ENCODE assay signal across 8 mouse cellular contexts in genomic region chr2:152739031-152739841, GRCm38 (mm10). TPM values are rescaled to one million over a fixed set of nuclear protein-coding genes. Genes with fewer than 3 reads are reported as not detected.
DNase-seq lines count a peak whose midpoint lies in the region; ATAC-seq and TF ChIP-seq lines count a peak whose summit lies in the region.

No protein-coding gene starts in this region.

- H3K27me3 ChIP-seq in hindbrain, embryonic 14.5 days (ENCODE audit: control insufficient read depth, insufficient read depth, low read length), result no peaks in the 10 kb centered on the region
- 0 out of 2 replicates have a peak, but pooled peaks cover 5% of the 10 kb centered on the region for H3K27me3 ChIP-seq in midbrain, embryonic 15.5 days (replicated peaks)

- peak; percentile 19 for ATAC-seq in hindbrain, embryonic 14.5 days (ENCODE audit: low FRiP score)
- 0 out of 2 replicates have a peak, but pooled peaks have one; percentile 8 for ATAC-seq in midbrain, embryonic 15.5 days (replicated peaks)

- no peak for TF ChIP-seq CTCF in layer of hippocampus, adult 2 months (conservative IDR thresholded peaks at IDR 0.05)

- WGBS in hindbrain, embryonic 14.5 days, result 1% methylated on average over 33 of the region's 36 CpGs
- WGBS in midbrain, embryonic 15.5 days, result 1% methylated on average over 34 of the region's 36 CpGs

- H3K36me3 ChIP-seq in hindbrain, embryonic 14.5 days (replicated peaks; ENCODE audit: control insufficient read depth, insufficient read depth), result no peaks in the 10 kb centered on the region
- H3K36me3 ChIP-seq in midbrain, embryonic 15.5 days (replicated peaks), result no peaks in the 10 kb centered on the region

- H3K4me1 ChIP-seq in hindbrain, embryonic 14.5 days (replicated peaks; ENCODE audit: control insufficient read depth, insufficient read depth, low read length), result peaks cover 47% of the 10 kb centered on the region
- H3K4me1 ChIP-seq in midbrain, embryonic 15.5 days, result peaks cover 48% of the 10 kb centered on the region

- H3K4me3 ChIP-seq in layer of hippocampus, adult 2 months, result peak overlapping the region; percentile 60
- peak overlapping the region; percentile 36 for H3K4me3 ChIP-seq in hindbrain, embryonic 14.5 days (replicated peaks; ENCODE audit: low read length)
- H3K4me3 ChIP-seq in midbrain, embryonic 15.5 days, result peak overlapping the region; percentile 39

- peak overlapping the region; percentile 69 for H3K27ac ChIP-seq in layer of hippocampus, adult 2 months
- H3K27ac ChIP-seq in hindbrain, embryonic 14.5 days, result peak overlapping the region; percentile 83
- peak overlapping the region; percentile 37; the same call in 1 of the 2 replicates for H3K27ac ChIP-seq in midbrain, embryonic 15.5 days

- H3K9me3 ChIP-seq in hindbrain, embryonic 14.5 days (ENCODE audit: control insufficient read depth, low read length), result no peaks in the 10 kb centered on the region
- no peaks in the 10 kb centered on the region for H3K9me3 ChIP-seq in midbrain, embryonic 15.5 days

- no peak for DNase-seq in layer of hippocampus, adult 2 months (ENCODE audit: low spot score in 2 of 2)
- no peak for DNase-seq in layer of hippocampus, adult 8-10 months (ENCODE audit: low spot score in 2 of 2)
- peak; percentile 41 for DNase-seq in brain, adult 2 months (ENCODE audit: low read depth, low spot score)
- DNase-seq in gastrocnemius, adult 18-20 months (ENCODE audit: low spot score), result peak; percentile 62
- peak; percentile 60 for DNase-seq in hindbrain, embryonic 14.5 days (ENCODE audit: low spot score)
- DNase-seq in liver, result peak; percentile 80
- peak; percentile 64 for DNase-seq in thymus, postnatal 14 days

- peak overlapping the region; percentile 89 for H3K4me2 ChIP-seq in hindbrain, embryonic 14.5 days (replicated peaks)
- peak overlapping the region; percentile 86 for H3K4me2 ChIP-seq in midbrain, embryonic 15.5 days

- H3K9ac ChIP-seq in hindbrain, embryonic 14.5 days, result peak overlapping the region; percentile 69
- H3K9ac ChIP-seq in midbrain, embryonic 15.5 days, result peak overlapping the region; percentile 38

RNA-seq across cellular contexts. Expression of gene Id1, which starts 3.2 kb away (rescaled TPM):
- total RNA-seq in layer of hippocampus, adult 2 months (2021), result 10 to 100 TPM; 23.5 to 25.4 TPM
- 10 to 100 TPM; 18.1 to 24.9 (median 22.5) TPM for total RNA-seq in layer of hippocampus, adult 8-10 months (2022)
- total RNA-seq in gastrocnemius, adult 18-20 months (2021), result 10 to 100 TPM; 16.0 to 28.5 TPM
- 56.5 and 68.0 TPM in 2 replicates for polyA plus RNA-seq in hindbrain, embryonic 14.5 days (2014; fragmentation: Nextera tagmentation; extraction: Ambion mirVana)
- 30.7 and 33.7 TPM in 2 replicates for polyA plus RNA-seq in midbrain, embryonic 15.5 days (2015; fragmentation: Nextera tagmentation; extraction: Ambion mirVana)

RNA-seq across cellular contexts. Expression of gene Cox4i2, which starts 14.7 kb away (rescaled TPM):
- 1 to 10 TPM; 1.4 to 1.6 TPM for total RNA-seq in layer of hippocampus, adult 2 months (2021)
- 1 to 10 TPM in 3 of 4 experiments, under 1 TPM in 1; 0.92 to 2.4 (median 2.2) TPM for total RNA-seq in layer of hippocampus, adult 8-10 months (2022)
- total RNA-seq in gastrocnemius, adult 18-20 months (2021), result 1 to 10 TPM; 2.6 to 3.5 TPM
- 5.8 TPM in 2 replicates for polyA plus RNA-seq in hindbrain, embryonic 14.5 days (2014; fragmentation: Nextera tagmentation; extraction: Ambion mirVana)
- polyA plus RNA-seq in midbrain, embryonic 15.5 days (2015; fragmentation: Nextera tagmentation; extraction: Ambion mirVana), result 5.2 and 6.4 TPM in 2 replicates

RNA-seq across cellular contexts. Expression of gene Mcts2, which starts 52.4 kb away (rescaled TPM):
- 10 to 100 TPM; 18.8 to 20.8 TPM for total RNA-seq in layer of hippocampus, adult 2 months (2021)
- 10 to 100 TPM; 17.7 to 21.8 (median 19.0) TPM for total RNA-seq in layer of hippocampus, adult 8-10 months (2022)
- 10 to 100 TPM; 11.3 to 12.7 TPM for total RNA-seq in gastrocnemius, adult 18-20 months (2021)
- 34.0 and 41.9 TPM in 2 replicates for polyA plus RNA-seq in hindbrain, embryonic 14.5 days (2014; fragmentation: Nextera tagmentation; extraction: Ambion mirVana)
- polyA plus RNA-seq in midbrain, embryonic 15.5 days (2015; fragmentation: Nextera tagmentation; extraction: Ambion mirVana), result 33.7 and 34.3 TPM in 2 replicates

Comparison
In these comparisons a context has a peak if more than half of its experiments do, and no peak if none do; other contexts are left out.
1. DNase-seq: peak in brain, adult 2 months (single experiment), gastrocnemius, adult 18-20 months (single experiment), hindbrain, embryonic 14.5 days (single experiment), liver (single experiment) and thymus, postnatal 14 days (single experiment); none in layer of hippocampus, adult 2 months (0 of 2) and layer of hippocampus, adult 8-10 months (0 of 2).
2. Peak in every context shown above with its lines, with median percentiles within 50 percentile points of each other: H3K27ac ChIP-seq and H3K4me3 ChIP-seq.